Mouse (Mus musculus): Measurements from ENCODE around the gene Vmn1r131. TPM values are rescaled to one million over a fixed set of nuclear protein-coding genes. Genes with fewer than 3 reads are reported as not detected.
"Not testable (repeated sequence)": the region's sequence is repeated elsewhere in the genome, so short reads cannot be mapped to it uniquely, and the experiment has no call there.

The Vmn1r131 gene
- not detected in 2 replicates for polyA plus RNA-seq (2012)

GRCm38 (mm10) chr7:21545990-21546389 is at the start of gene Vmn1r131:
Gene Vmn1r131, minus strand, starts transcription at chr7:21546090.
- H3K9me3 ChIP-seq (ENCODE audit: control insufficient read depth, low read length); H3K36me3 ChIP-seq (ENCODE audit: control insufficient read depth); H3K4me3 ChIP-seq (replicated peaks); H3K4me1 ChIP-seq (ENCODE audit: control insufficient read depth); H3K27me3 ChIP-seq (ENCODE audit: control insufficient read depth): not testable (repeated sequence)

GRCm38 (mm10) chr7:21511480-21511879 is 34.4 kb downstream of the Vmn1r131 start, which contains the start of gene Vmn1r130:
Gene Vmn1r130, plus strand, starts transcription at chr7:21511780.
- H3K9me3 ChIP-seq (ENCODE audit: control insufficient read depth, low read length); H3K4me1 ChIP-seq (ENCODE audit: control insufficient read depth); H3K36me3 ChIP-seq (ENCODE audit: control insufficient read depth); H3K4me3 ChIP-seq (replicated peaks); H3K27me3 ChIP-seq (ENCODE audit: control insufficient read depth): not testable (repeated sequence)

Other genes with a start within 250 kb of the Vmn1r131 start
- gene Vmn1r126, start 244.6 kb downstream of the Vmn1r131 start, polyA plus RNA-seq (2012) = not detected in 2 replicates
- not detected in 2 replicates for gene Vmn1r127, start 226.2 kb downstream of the Vmn1r131 start, polyA plus RNA-seq (2012)
- gene Vmn1r128, start 196.7 kb downstream of the Vmn1r131 start, polyA plus RNA-seq (2012) = not detected in 2 replicates
- not detected in 2 replicates for gene Vmn1r129, start 184.8 kb downstream of the Vmn1r131 start, polyA plus RNA-seq (2012)
- not detected in 2 replicates for gene Gm6882, start 113.3 kb downstream of the Vmn1r131 start, polyA plus RNA-seq (2012)
- not detected in 2 replicates for gene Vmn1r130, start 34.3 kb downstream of the Vmn1r131 start, polyA plus RNA-seq (2012)
- not detected in 2 replicates for gene Vmn1r132, start 68.0 kb upstream of the Vmn1r131 start, polyA plus RNA-seq (2012)
- not detected in 2 replicates for gene Gm4175, start 215.4 kb upstream of the Vmn1r131 start, polyA plus RNA-seq (2012)